Mouse (Mus musculus) right cerebral cortex, postnatal 14 days (tissue): ENCODE data around the gene Chrne.

ENCODE experiments used
- DNase-seq: peaks from one replicate; pipeline ENCODE4 v3.0.0; 2022

Gene Chrne

GRCm38 (mm10) chr11:70619101-70619500 is at the start of gene Chrne:
Gene Chrne, minus strand, starts transcription at chr11:70619216.
- no peak for DNase-seq

GRCm38 (mm10) chr11:70668335-70668770 is 49.3 kb upstream of the Chrne start:
- peak; percentile 77 for DNase-seq

GRCm38 (mm10) chr11:70667271-70668150 is 48.5 kb upstream of the Chrne start:
- no peak for DNase-seq

GRCm38 (mm10) chr11:70666687-70667086 is 47.7 kb upstream of the Chrne start:
- no peak for DNase-seq

- no peak for DNase-seq
Observed at GRCm38 (mm10) chr11:70664741-70665140, 45.7 kb upstream of the Chrne start.

- no peak for DNase-seq
Observed at GRCm38 (mm10) chr11:70663957-70664356, 44.9 kb upstream of the Chrne start.

- DNase-seq: no peak
Observed at GRCm38 (mm10) chr11:70663101-70663500, 44.1 kb upstream of the Chrne start.

- DNase-seq: no peak
Observed at GRCm38 (mm10) chr11:70660571-70660970, 41.6 kb upstream of the Chrne start.

GRCm38 (mm10) chr11:70658942-70659341 is 39.9 kb upstream of the Chrne start:
- DNase-seq: no peak

- DNase-seq: no peak
Observed at GRCm38 (mm10) chr11:70658521-70658920, 39.5 kb upstream of the Chrne start.

GRCm38 (mm10) chr11:70657991-70658390 is 39.0 kb upstream of the Chrne start:
- DNase-seq: no peak

GRCm38 (mm10) chr11:70657573-70657972 is 38.6 kb upstream of the Chrne start:
- no peak for DNase-seq

GRCm38 (mm10) chr11:70656964-70657363 is 37.9 kb upstream of the Chrne start, which contains the start of gene Eno3:
Gene Eno3, plus strand, starts transcription at chr11:70657202.
- no peak for DNase-seq

GRCm38 (mm10) chr11:70656456-70656927 is 37.5 kb upstream of the Chrne start:
- DNase-seq: no peak

GRCm38 (mm10) chr11:70655571-70656455 is 36.8 kb upstream of the Chrne start:
- no peak for DNase-seq

- DNase-seq: peak; percentile 78
Observed at GRCm38 (mm10) chr11:70654923-70655570, 36.0 kb upstream of the Chrne start.

GRCm38 (mm10) chr11:70654198-70654922 is 35.3 kb upstream of the Chrne start, which contains the start of gene Pfn1:
Gene Pfn1, minus strand, starts transcription at chr11:70654644.
- peak; percentile 79 for DNase-seq

GRCm38 (mm10) chr11:70653345-70654197 is 34.6 kb upstream of the Chrne start:
- DNase-seq: peak; percentile 63

- DNase-seq: no peak
Observed at GRCm38 (mm10) chr11:70652884-70653344, 33.9 kb upstream of the Chrne start.

GRCm38 (mm10) chr11:70652029-70652883 is 33.2 kb upstream of the Chrne start:
- DNase-seq: no peak
